Mouse (Mus musculus) right cerebral cortex, postnatal 10 days (tissue): Measurements from ENCODE around the gene Fam83e.
A peak's percentile ranks its signal among the peaks of the same experiment; 100 is the strongest.

ENCODE experiments used
- DNase-seq, 2 experiments: peaks; one replicate each; pipeline ENCODE4 v3.0.0; 2021; ENCODE audit warnings: low spot score in 2 of 2

Gene Fam83e

DNA sequence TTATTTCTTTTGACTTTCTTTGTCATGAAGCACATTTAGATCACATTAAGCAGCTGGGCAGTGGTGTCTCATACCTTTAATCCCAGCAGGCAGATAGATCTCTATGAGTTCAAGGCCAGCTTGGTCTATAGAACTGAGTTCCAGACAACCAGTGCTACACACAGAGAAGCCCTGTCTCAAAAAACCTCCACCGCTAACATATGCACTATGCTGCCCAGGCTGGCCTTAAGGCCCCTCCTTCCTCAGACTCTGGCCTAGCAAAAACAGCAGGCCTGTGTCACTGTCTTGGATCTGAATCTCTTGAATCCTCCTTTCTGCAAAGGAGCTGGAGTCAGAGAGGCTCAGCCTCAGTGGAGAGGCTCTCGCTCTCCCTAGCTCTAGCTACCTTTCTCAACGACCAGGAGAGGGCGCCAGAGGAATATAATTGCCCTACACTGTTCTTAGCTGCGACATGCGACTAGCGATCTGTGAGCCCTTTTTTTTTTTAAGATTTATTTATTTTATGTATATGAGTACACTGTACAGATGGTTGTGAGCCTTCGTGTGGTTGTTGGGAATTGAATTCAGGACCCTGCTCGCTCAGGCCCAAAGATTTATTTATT, 18.3 kb downstream of the Fam83e start:
- peak; percentile 88 to 93 for DNase-seq

DNA sequence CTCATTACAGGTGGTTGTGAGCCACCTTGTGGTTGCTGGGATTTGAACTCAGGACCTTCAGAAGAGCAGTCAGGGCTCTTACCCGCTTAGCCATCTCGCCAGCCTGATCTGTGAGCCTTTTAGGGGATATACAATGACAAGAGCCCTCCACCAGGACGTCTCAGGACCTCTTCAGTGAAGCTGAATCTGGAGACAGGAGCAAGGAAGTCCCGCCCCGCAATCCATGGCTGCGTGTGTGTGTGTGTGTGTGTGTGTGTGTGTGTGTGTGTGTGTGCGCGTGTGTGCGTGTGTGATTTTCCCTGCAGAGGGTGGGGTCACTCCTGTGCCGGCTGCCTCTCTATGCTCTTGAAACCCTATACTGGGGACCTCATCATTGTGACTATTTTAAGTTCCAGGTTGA, 18.8 kb downstream of the Fam83e start:
- no peak for DNase-seq

DNA sequence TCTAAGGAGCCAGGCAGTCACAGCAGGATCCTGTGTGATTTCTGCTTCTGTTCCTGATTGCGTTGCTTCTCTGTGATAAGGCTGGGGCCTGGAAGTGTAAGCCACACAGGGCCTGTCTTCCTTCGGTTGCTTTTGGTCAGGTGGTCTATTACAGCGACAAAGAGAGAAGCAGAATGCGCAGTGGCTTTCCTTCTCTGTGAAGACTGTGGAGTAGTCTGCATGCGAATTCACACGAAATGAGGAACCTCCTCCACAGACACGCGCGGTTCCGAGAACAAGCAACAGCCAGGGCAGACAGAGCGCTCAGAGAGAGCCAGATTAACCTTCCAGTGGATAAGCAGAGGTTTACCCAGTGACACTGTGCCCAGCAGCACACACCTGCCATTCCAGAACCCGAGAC, 20.3 kb downstream of the Fam83e start:
- DNase-seq = peak in 1 of 2 experiments; percentile 35

DNA sequence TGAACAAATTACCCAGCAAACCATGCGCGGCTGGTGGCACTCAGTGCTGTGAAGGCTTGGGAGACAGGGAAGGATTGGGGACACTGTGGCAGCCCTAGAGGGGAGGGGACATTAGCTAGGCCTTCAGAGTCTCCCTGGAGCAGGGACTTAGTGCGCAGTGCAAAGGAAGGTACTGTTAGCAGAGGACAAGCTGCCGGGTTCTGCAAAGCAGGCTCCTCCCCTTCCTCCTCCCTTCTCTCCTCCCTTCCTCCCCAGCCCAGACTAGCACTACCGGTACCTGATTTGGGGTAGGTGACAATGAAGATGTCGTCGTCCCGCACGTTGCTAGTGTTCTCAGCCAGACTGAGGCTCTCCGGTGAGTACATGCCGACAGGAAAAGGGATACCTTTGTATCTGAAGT, 20.8 kb downstream of the Fam83e start:
- peak in 1 of 2 experiments; percentile 39 for DNase-seq

DNA sequence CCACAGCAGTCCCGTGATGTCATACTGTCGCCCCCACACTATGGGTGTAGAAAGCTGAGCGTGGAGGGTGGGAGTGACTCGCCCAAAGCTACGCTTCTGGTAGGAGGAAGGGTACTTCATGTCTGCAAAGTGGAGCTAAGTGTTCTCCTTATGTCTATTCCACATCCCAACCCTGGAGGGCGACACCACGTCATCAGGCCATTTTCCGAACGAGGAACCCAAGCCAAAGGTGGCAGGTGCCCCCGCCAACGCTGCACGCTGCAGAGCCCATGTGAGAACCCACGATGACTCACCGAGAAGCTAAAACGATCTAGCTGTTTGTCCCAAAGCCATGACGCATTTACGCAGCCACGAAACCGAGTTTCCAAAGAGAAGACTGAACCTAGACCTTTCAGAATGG, 21.3 kb downstream of the Fam83e start:
- DNase-seq = peak; percentile 68 to 79

DNA sequence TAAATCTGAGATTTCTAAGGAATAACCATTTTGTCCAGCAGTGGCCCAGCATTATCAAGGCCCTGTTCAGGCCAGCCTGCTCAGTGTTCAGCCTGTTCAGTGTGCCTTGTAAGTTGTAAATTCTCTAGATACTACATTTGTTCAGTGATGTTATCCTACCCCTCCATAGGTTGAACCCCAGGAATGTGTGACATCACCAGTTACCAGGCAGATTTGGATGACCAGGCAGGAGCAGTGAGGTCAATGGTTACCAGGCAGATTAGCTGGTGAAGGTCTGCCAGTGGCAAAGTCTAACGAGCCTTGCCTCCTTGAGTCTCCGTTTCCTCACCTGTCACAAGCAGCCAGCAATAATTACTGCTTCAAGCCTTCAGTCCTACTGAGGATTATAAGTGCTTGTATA, 23.4 kb downstream of the Fam83e start:
- DNase-seq = peak; percentile 79 to 80

DNA sequence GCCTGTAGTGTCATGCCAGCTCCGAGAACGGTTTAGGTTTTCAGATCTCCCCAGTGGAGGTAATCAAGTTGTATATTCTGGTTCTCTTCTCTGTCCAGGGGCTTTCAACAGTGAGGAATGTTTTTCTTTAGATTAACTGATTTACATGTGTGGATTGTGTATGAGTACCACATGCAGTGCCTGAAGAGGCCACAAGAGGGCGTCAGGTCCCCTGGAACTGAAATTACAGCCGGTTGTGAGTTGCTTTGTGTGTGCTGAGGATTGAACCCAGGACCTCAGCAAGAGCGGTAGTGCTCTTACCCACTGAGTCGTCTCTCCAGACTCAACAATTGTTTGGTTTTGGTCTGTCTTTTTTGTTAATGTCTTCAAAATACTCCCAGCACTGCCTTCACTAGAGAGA, 25.5 kb downstream of the Fam83e start:
- no peak for DNase-seq

DNA sequence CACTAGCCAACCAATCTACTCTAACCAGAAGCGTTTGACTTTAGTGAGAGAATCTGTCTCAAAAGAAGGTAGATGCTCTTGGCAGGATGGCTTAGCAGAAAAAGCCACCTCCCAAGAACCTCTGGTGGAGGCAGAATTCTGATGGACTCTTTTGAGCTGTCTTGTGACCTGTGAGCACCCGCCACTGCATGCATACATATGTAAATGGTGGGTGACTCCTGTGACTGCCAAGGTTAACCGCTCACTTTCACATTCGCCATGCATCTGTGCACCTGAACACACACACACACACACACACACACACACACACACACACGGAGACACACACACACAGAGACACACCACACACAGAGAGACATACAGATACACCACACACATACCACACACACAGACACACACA, 26.4 kb downstream of the Fam83e start:
- DNase-seq = no peak

DNA sequence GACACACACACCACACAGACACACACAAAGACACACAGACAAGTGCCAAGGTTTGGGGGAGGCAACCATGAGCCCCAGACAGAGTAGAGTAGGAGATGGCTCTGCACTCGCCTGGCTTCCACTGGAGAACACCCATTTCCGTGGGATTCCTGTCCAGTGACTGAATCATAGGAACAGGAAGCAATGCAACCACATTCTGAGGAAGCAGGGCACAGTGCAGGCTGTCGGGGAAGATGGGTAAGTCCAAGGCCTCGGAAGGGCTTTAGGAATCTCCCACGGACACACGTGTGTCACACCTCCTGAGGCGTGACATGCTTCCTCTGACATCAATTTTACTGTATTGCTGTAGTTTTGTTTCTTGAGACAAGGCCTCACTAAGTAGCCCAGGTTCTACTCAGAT, 27.1 kb downstream of the Fam83e start:
- DNase-seq = no peak

DNA sequence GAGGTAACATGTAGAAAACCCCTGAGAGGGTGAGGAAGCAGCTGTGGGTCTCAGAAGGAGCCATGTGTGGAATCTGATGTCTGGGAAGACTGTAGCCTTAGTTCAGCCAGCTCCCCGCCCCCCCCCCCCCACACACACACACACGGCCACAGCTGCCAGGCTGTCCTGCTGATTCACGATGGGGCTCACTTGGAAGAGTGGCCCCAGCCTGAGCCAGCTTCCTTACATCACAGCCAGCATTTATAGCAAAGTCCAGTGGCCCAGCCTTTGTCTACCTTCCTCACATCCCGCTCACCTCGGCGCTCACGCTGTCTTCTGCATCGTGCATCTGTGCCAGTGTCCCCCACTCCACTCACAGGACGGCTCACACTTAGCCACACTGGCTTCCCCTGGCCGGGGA, 28.4 kb downstream of the Fam83e start:
- DNase-seq = no peak

DNA sequence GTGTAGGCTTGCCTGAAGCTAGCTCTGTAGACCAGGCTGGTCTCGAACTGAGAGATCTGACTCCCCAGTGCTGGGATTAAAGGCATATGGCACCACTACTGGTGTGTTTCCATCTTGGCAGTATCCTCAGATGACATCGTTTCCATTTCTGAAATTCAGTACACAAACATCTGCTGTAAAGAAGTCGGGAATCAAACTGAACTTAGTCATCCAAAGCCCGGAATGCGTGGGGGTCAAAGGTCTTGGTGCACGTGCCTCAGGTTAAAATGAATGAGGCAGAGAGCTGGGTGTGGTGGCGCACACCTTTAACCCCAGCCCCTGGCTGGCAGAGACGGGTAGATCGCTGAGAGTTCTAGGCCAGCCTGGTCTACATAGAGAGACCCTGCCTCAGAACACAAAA, 29.1 kb downstream of the Fam83e start:
- no peak for DNase-seq

DNA sequence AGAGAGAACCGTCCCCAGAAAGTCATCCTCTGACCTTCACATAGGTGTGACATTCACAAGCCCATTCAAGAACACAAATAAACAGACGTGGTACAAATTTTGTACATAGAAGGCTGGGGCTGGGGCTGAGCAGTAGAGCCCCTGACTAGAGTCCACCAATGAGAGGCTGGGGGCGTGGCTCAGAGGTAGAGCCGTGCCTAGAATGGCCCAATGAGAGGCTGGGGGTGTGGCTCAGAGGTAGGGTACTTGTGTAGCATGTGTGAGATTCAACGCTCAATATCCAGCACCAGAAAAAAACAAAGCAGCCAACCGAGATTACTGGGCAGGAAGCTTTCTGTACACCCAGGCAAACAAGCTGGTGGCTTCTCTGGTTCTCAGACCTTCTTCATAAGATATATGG, 34.7 kb downstream of the Fam83e start:
- no peak for DNase-seq

DNA sequence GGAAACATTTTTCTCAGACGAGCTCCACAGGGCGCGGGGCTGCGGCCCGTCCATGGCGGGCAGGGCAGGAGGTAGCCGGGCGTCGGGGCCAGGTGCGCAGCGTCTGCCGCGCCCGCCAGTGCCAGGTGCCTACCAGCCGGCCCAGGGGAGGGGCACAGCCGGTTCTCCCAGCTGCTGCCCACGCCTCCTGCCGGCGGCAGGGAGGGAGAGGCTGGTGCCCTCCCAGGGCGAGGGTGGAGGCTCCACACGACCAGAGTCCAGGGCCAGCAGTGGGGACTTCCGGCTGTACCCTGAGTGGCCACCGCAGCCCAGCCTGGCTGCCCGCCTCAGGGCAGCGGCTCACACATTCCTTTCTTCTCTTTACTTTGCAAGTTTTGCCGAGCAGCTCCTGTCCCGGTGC, 38.4 kb downstream of the Fam83e start:
- no peak for DNase-seq

DNA sequence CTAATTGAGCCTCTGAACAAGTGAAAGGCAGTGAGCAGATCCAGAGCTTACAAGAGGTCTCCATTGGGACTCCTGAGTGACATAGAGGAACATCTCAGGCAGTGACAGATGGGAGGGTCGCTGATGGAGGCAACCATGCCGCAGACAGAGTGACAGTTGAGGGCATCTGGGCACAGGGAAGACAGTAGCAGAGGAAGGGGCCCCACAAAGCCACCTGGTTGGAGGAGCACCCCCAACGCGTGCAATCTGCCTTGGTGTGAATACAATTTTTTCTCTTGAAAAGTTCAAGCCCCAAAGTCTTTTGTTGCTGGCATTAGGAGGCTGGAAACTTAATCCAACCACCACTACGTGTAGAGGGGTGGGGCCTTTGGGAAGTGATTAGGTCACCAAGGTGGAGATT, 39.1 kb downstream of the Fam83e start:
- no peak for DNase-seq

DNA sequence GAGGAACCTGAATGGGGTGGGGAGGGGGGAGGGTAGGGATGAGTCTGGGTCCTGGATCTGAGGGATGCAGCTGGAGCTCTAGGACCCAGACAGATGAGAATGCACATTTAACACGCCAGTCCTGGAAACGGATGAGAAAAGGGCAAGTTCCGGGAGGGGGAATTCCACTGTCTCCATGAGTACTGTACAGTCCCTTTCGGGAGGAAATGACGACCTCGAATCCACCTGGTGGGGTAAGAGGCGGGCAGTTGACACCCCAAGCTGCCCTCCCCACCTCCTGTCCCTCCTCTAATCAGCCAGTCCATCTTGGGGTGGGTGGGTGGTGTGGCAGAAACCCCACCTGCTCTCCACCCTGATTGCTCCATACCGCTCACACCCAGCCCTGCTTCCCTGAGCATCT, 45.0 kb downstream of the Fam83e start:
- DNase-seq = no peak

DNA sequence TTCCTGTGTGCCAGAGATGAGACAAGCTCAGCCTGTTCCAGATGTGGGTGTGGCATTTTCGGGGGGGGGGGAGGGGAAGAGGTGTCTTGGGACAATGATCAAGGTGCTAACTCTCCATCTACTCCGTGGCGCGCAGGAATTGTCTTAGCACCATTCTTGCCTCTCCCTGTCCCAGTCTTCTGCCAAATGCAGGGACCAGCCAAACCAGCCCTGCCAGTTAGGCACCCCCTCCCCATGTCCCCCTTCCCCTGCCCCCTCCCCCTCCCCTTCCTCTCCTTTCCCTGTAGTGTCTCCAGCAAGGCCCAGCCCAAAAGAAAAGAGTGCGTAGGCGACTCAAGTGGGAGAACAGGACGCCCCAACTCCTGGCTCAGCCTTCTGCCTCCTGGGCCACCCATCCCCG, 45.8 kb downstream of the Fam83e start:
- DNase-seq = no peak

DNA sequence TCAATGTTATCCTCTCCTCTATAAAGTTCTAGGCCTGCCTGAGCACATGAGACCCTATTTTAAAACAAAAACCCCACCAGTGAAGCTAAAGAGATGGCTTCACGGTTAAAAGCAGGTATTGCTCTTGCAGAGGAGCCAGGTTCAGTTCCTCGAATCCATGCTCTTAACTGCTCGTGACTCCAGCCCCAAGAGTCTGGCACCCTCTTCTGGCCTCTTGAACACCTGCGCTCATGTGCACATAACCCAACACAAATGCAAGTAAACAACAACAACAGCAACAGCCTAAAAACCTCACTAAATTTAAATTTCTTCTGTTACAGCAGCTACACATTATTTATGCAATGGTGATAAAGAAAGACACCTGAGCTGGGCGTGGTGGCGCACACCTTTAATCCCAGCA, 46.5 kb downstream of the Fam83e start:
- no peak for DNase-seq

DNA sequence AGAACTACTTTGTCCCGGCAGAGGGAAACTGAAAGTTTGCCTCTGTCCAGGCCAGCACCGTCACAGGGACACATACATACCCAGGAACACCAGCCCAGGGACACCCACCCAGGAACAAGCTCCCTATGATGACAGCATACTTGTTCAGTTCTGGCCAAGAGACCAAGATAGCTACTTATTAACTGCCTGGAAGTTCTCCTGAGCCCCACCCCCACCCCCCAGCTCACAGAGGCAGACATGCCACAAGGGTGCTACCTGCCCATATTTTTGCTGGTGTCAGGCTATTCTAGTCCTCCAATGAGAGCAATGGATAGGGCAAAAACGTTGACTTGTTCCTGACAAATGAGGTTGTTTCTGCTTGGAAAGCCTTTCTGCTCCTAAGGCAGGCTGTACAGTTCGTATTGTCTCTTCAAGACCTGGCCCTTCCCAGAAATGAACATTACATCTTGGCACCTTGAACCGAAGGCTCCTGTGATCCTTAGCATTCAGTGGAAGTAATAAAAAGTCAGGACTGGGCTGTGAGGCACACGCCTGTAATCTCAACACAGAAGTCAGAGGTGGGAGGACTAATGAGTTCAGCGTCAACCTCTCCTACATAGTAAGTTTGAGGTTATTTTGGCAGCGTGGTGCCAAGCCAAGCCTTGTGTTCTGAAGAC, 49.5 kb downstream of the Fam83e start:
- no peak for DNase-seq

DNA sequence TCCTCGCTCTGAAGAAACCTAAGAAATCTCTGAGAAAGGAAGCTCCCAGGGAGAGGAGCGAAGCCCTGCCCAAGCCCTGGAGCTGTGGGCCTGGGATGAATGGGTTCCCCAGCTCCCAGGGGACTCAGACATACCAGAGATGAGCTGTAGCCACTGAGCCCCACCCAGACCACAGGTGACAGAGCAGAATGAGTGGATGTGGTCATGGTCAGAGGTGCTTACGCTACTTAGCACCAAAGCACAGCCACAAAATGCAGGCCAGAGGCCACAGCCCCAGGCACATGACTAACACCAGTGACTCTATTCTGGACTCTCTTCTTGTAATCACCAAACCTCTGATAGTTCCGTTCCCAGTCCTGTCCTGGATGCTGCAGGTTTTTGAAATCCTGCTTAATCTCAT, 50.1 kb downstream of the Fam83e start:
- no peak for DNase-seq

DNA sequence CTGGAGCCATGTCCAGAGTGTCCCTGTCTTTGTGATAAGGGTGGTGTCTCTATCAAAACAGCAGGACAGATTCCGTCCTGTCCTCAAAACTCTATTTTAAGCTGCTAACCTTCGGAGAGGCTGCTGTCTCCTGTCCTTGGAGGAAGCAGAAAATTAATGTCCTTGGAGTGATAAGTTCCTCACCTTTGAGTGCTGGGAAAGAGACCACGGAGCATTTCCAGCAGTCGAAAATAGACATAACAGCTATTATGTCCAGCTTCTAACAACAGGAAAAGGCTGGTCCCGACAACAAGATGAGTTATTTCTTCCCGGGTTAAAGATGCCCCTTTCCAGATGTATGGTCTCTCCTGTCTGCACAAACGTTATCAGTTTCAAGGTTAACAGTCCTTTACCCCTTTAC, 54.2 kb downstream of the Fam83e start:
- DNase-seq = no peak
